Mouse (Mus musculus): ENCODE results near the gene Myo1a.
"Not testable (repeated sequence)": the region's sequence is repeated elsewhere in the genome, so short reads cannot be mapped to it uniquely, and the experiment has no call there.

The Myo1a gene

GRCm38 (mm10) chr10:127759181-127760110 is 54.5 kb downstream of the Myo1a start, which contains the start of the genes Rdh1 and Rdh16f1:
Gene Rdh1 (plus strand): TSS chr10:127759721.
Gene Rdh16f1 (plus strand): TSS chr10:127759787.
- no peak for DNase-seq (ENCODE audit: low spot score in 2 of 2)

GRCm38 (mm10) chr10:127762926-127763325 is 58.0 kb downstream of the Myo1a start:
- DNase-seq (ENCODE audit: low spot score in 2 of 2) = not testable (repeated sequence)

DNA sequence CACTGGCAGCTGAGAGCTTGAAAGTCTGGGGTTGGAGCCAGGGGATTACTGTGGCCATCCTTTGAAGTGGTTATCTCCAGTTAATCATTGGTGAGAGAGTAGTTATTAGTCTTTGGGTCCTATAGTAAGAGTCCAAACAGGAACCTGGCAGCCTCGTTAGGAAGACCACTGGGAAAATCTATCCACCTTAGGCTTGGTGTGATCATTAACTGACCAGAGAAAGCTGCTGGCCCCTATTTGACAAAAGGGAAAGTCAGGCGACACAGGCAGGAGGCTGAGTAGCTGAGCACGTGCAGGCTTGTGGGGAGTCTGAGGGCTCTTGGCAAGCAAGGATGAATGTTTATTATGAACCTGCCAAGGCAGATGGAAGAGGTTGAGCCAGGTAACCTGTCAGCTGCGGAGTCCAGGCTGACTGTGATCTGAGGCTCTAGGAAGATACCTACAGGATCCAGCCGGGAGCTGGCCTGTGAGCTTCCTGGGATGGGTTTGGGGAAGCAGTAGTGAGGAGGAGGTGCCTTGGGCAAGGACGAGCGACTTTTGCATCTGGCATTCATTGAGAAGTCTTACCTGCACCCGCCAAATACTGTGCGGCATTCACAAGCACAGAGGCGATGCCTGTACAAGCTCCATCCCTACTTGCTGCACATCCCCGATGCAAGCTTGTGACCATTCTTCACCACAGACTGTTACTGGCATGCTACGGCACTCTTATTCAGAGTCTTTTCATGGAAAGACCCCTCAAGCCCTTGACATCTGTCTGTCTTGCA is 59.1 kb downstream of the Myo1a start:
- DNase-seq (ENCODE audit: low spot score in 2 of 2) = no peak

DNA sequence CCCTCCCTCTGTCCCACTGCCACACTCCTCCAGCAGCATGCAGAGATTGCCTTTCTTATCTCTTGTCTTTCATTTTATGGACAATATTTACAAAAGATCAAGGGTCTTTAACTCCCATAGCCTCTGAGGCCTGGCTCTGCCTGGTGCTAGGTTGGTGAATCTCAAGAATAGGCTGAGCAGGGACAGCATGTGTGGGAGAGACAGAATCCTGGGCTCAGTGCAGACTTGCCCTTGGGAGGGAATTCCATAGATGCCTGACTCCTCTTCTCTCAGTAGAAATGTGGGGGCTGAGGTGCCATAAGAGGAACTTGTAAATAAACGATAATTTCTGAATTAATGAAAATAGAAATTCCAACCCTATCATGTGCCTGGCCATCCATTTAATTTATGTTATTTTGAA is 61.6 kb downstream of the Myo1a start:
- DNase-seq (ENCODE audit: low spot score in 2 of 2) = no peak
